Mouse (Mus musculus): ENCODE measurements around the gene Hist1h4j. TPM values are rescaled to one million over a fixed set of nuclear protein-coding genes. Genes with fewer than 3 reads are reported as not detected.
A peak's percentile ranks its signal among the peaks of the same experiment; 100 is the strongest.
"Not testable (repeated sequence)": the region's sequence is repeated elsewhere in the genome, so short reads cannot be mapped to it uniquely, and the experiment has no call there.

Hist1h4j gene
- polyA plus RNA-seq, 1 experiment from 2014 or later: 1.0 TPM

GRCm38 (mm10) chr13:21754294-21755001 is 19.6 kb downstream of the Hist1h4j start:
- ATAC-seq (ENCODE audit: insufficient number of reproducible peaks, insufficient read depth, low FRiP score, low TSS enrichment, low read depth); H3K36me3 ChIP-seq; H3K9me3 ChIP-seq; H3K27me3 ChIP-seq: not testable (repeated sequence)
- H3K4me3 ChIP-seq: peak overlapping the region; percentile 49
- peak overlapping the region; percentile 95 for H3K27ac ChIP-seq
- peak overlapping the region; percentile 77 for H3K4me2 ChIP-seq
- WGBS: under 1% methylated on average over 24 of the region's 26 CpGs
- H3K4me1 ChIP-seq: peaks cover 11% of the 10 kb centered on the region
- peak overlapping the region; percentile 74 for H3K9ac ChIP-seq

- peak overlapping the region; percentile 77 for H3K4me2 ChIP-seq
- no peak overlapping the region for H3K4me3 ChIP-seq
Measured at GRCm38 (mm10) chr13:21755707-21756106, 20.8 kb downstream of the Hist1h4j start.

GRCm38 (mm10) chr13:21778814-21779766 is 44.2 kb downstream of the Hist1h4j start:
- Histone ChIP-seq H3K4me1 (peaks cover 32% of the 10 kb centered on the region), H3K9ac (peak overlapping the region; percentile 91), H3K27me3 (no peaks in the 10 kb centered on the region), H3K4me3 (peak overlapping the region; percentile 68), H3K9me3 (no peaks in the 10 kb centered on the region), H3K36me3 (no peaks in the 10 kb centered on the region), H3K4me2 (peak overlapping the region; percentile 96), H3K27ac (peak overlapping the region; percentile 97)
- WGBS: 4% methylated on average over 33 of the region's 33 CpGs
- ATAC-seq (ENCODE audit: insufficient number of reproducible peaks, insufficient read depth, low FRiP score, low TSS enrichment, low read depth): peak; percentile 87

More at GRCm38 (mm10) chr13:21755707-21756106, 20.8 kb downstream of the Hist1h4j start:
- no peaks in the 10 kb centered on the region for H3K36me3 ChIP-seq
- H3K4me1 ChIP-seq: peaks cover 11% of the 10 kb centered on the region
- H3K27me3 ChIP-seq: no peaks in the 10 kb centered on the region
- H3K9me3 ChIP-seq: no peaks in the 10 kb centered on the region
- H3K27ac ChIP-seq: no peak overlapping the region
- no peak overlapping the region for H3K9ac ChIP-seq
- WGBS: 67% methylated on average over 1 of the region's 1 CpGs
- ATAC-seq (ENCODE audit: insufficient number of reproducible peaks, insufficient read depth, low FRiP score, low TSS enrichment, low read depth): no peak

- Histone ChIP-seq H3K27me3 (no peaks in the 10 kb centered on the region), H3K9me3 (no peaks in the 10 kb centered on the region), H3K4me2 (peak within 1 kb of the TSS; percentile 96), H3K4me1 (peaks cover 36% of the 10 kb centered on the region), H3K36me3 (no peaks in the 10 kb centered on the region), H3K9ac (peak within 1 kb of the TSS; percentile 91), H3K27ac (peak within 1 kb of the TSS; percentile 97), H3K4me3 (peak within 1 kb of the TSS; percentile 68)
- ATAC-seq (ENCODE audit: insufficient number of reproducible peaks, insufficient read depth, low FRiP score, low TSS enrichment, low read depth): peak; percentile 57; the same call in 1 of the 2 replicates
- under 1% methylated on average over 44 of the region's 44 CpGs for WGBS
Measured at GRCm38 (mm10) chr13:21779767-21780731, 45.2 kb downstream of the Hist1h4j start, which contains the start of gene Hist1h1b. Gene Hist1h1b (minus strand): TSS chr13:21780625.

GRCm38 (mm10) chr13:21781021-21781555 is 46.2 kb downstream of the Hist1h4j start:
- Histone ChIP-seq H3K27me3 (no peaks in the 10 kb centered on the region), H3K4me3 (peak overlapping the region; percentile 68), H3K4me1 (peaks cover 42% of the 10 kb centered on the region), H3K9ac (0 out of 2 replicates have a peak overlapping the region, but pooled peaks have one; percentile 16), H3K9me3 (no peaks in the 10 kb centered on the region), H3K4me2 (peak overlapping the region; percentile 96), H3K27ac (peak overlapping the region; percentile 97), H3K36me3 (no peaks in the 10 kb centered on the region)
- WGBS: 37% methylated on average over 6 of the region's 6 CpGs
- no peak for ATAC-seq (ENCODE audit: insufficient number of reproducible peaks, insufficient read depth, low FRiP score, low TSS enrichment, low read depth)

- H3K9me3 ChIP-seq: no peaks in the 10 kb centered on the region
- H3K36me3 ChIP-seq: no peaks in the 10 kb centered on the region
- WGBS: 80% methylated on average over 1 of the region's 1 CpGs
- H3K27me3 ChIP-seq: no peaks in the 10 kb centered on the region
- H3K4me3 ChIP-seq: no peak overlapping the region
- no peak overlapping the region for H3K9ac ChIP-seq
- no peak for ATAC-seq (ENCODE audit: insufficient number of reproducible peaks, insufficient read depth, low FRiP score, low TSS enrichment, low read depth)
- no peak overlapping the region for H3K4me2 ChIP-seq
- H3K27ac ChIP-seq: peak overlapping the region; percentile 95; the same call in 1 of the 2 replicates
- H3K4me1 ChIP-seq: peaks cover 44% of the 10 kb centered on the region
Measured at GRCm38 (mm10) chr13:21781639-21782038, 46.8 kb downstream of the Hist1h4j start.

- not testable (repeated sequence) for H3K9me3 ChIP-seq; ATAC-seq (ENCODE audit: insufficient number of reproducible peaks, insufficient read depth, low FRiP score, low TSS enrichment, low read depth); H3K36me3 ChIP-seq; H3K27me3 ChIP-seq
- H3K9ac ChIP-seq: peak overlapping the region; percentile 78
- H3K4me1 ChIP-seq: peaks cover 44% of the 10 kb centered on the region
- H3K27ac ChIP-seq: peak overlapping the region; percentile 95
- peak overlapping the region; percentile 48 for H3K4me3 ChIP-seq
- peak overlapping the region; percentile 73 for H3K4me2 ChIP-seq
- under 1% methylated on average over 14 of the region's 35 CpGs for WGBS
Measured at GRCm38 (mm10) chr13:21782361-21783254, 47.7 kb downstream of the Hist1h4j start.

GRCm38 (mm10) chr13:21783255-21783617 is 48.4 kb downstream of the Hist1h4j start, which contains the start of gene Hist1h3i:
Gene Hist1h3i (minus strand): TSS chr13:21783370.
- peak within 1 kb of the TSS; percentile 73 for H3K4me2 ChIP-seq
- peak within 1 kb of the TSS; percentile 78 for H3K9ac ChIP-seq
- H3K27me3 ChIP-seq: no peaks in the 10 kb centered on the region
- under 1% methylated on average over 15 of the region's 20 CpGs for WGBS
- peak; percentile 77 for ATAC-seq (ENCODE audit: insufficient number of reproducible peaks, insufficient read depth, low FRiP score, low TSS enrichment, low read depth)
- H3K27ac ChIP-seq: peak within 1 kb of the TSS; percentile 95
- H3K9me3 ChIP-seq: no peaks in the 10 kb centered on the region
- H3K4me1 ChIP-seq: peaks cover 44% of the 10 kb centered on the region
- H3K4me3 ChIP-seq: peak within 1 kb of the TSS; percentile 48
- no peaks in the 10 kb centered on the region for H3K36me3 ChIP-seq

GRCm38 (mm10) chr13:21783734-21784161 is 48.9 kb downstream of the Hist1h4j start:
- 1% methylated on average over 9 of the region's 9 CpGs for WGBS
- no peak for ATAC-seq (ENCODE audit: insufficient number of reproducible peaks, insufficient read depth, low FRiP score, low TSS enrichment, low read depth)
- no peaks in the 10 kb centered on the region for H3K9me3 ChIP-seq
- H3K9ac ChIP-seq: peak overlapping the region; percentile 68
- H3K4me2 ChIP-seq: peak overlapping the region; percentile 73
- no peaks in the 10 kb centered on the region for H3K27me3 ChIP-seq
- peak overlapping the region; percentile 48 for H3K4me3 ChIP-seq
- H3K4me1 ChIP-seq: peaks cover 47% of the 10 kb centered on the region
- no peaks in the 10 kb centered on the region for H3K36me3 ChIP-seq
- H3K27ac ChIP-seq: peak overlapping the region; percentile 95

- Histone ChIP-seq H3K9me3 (no peaks in the 10 kb centered on the region), H3K27me3 (no peaks in the 10 kb centered on the region), H3K4me1 (peaks cover 47% of the 10 kb centered on the region), H3K4me2 (peak overlapping the region; percentile 73), H3K9ac (peak overlapping the region; percentile 68), H3K27ac (peak overlapping the region; percentile 95), H3K4me3 (peak overlapping the region; percentile 48), H3K36me3 (no peaks in the 10 kb centered on the region)
- WGBS: 35% methylated on average over 6 of the region's 6 CpGs
- no peak for ATAC-seq (ENCODE audit: insufficient number of reproducible peaks, insufficient read depth, low FRiP score, low TSS enrichment, low read depth)
Measured at GRCm38 (mm10) chr13:21784311-21784710, 49.4 kb downstream of the Hist1h4j start.

Measured in embryonic facial prominence, embryonic 13.5 days (tissue).